Mouse (Mus musculus): ENCODE results near the gene Lpar2. TPM values are rescaled to one million over a fixed set of nuclear protein-coding genes. Genes with fewer than 3 reads are reported as not detected.

Lpar2 gene
- polyA plus RNA-seq, 2 experiments: 0.04 to 0.44 TPM

DNA sequence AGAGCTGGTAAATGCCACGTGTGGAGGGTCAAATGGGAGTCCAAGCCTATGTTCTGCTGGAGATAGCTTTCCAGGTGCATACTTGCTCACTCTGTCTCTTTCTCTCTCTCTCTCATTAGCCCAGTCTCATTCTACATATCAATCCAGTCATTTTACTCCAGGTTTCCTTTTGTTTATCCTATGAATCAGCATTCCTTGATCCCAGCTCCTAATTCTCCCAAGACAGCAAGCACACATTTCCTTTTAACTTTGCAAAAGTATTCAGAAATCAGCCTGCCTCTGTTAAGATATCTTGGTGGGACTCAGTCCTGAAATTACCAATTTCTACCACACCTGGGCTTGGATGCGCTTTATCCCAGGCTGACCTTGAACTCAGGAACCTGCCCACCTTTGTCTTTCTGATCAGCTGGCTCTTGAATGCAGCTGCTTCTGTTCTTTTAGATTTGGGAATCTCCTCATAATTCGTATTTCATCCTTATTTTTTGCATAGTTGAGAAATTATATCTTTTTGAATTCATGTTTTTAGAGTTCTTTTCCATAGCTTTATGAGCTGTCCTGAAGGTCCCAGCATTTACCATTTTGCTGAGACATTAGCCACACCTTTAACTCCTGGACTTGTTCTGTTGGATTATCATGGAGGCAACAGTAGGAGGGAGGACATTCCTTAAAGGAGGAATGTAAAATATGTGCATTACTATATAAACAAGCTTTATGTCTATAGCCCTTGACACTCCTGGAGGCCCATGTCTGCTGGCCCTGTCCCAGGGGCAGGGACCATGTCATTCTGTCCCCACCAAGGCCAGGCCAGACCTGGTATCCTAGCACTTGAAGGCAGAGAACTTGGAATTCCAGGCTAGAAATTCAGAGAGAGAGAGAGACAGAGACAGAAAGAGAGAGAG is 25.2 kb downstream of the Lpar2 start:
- peaks cover 4 to 19% of the 10 kb centered on the region in 2 experiments; a peak in 3 of 4 replicates for H3K4me1 ChIP-seq (replicated peaks; ENCODE audit: control insufficient read depth in 2 of 2, insufficient read depth in 2 of 2, low read length in 1 of 2)
- no peak overlapping the region for H3K4me2 ChIP-seq (ENCODE audit: low read depth)
- no peaks in the 10 kb centered on the region for H3K36me3 ChIP-seq (replicated peaks; ENCODE audit: control insufficient read depth, insufficient read depth, low read depth)
- ATAC-seq (ENCODE audit: insufficient read depth) (no peak), DNase-seq (ENCODE audit: low read depth in 3 of 3, low spot score in 3 of 3) (no peak)
- H3K4me3 ChIP-seq (ENCODE audit: insufficient read depth in 1 of 2, low read depth in 2 of 2, low read length in 2 of 2): no peak overlapping the region
- H3K27ac ChIP-seq: no peak overlapping the region
- 53% methylated on average over 3 of the region's 3 CpGs for WGBS (ENCODE audit: insufficient replicate concordance)
- H3K27me3 ChIP-seq (ENCODE audit: control insufficient read depth, insufficient read depth, low read length): no peaks in the 10 kb centered on the region
- TF ChIP-seq CTCF (IDR thresholded peaks at IDR 0.05; ENCODE audit: low read depth) (no peak), EP300 (IDR thresholded peaks at IDR 0.05; ENCODE audit: low read depth) (no peak)
- no peaks in the 10 kb centered on the region for H3K9me3 ChIP-seq (ENCODE audit: control insufficient read depth, low read length)
- H3K9ac ChIP-seq (replicated peaks): no peak overlapping the region

GRCm38 (mm10) chr8:69848951-69849350 is 26.7 kb downstream of the Lpar2 start:
- no peak overlapping the region for H3K4me2 ChIP-seq (ENCODE audit: low read depth)
- no peak overlapping the region for H3K4me3 ChIP-seq (ENCODE audit: insufficient read depth in 1 of 2, low read depth in 2 of 2, low read length in 2 of 2)
- no peaks in the 10 kb centered on the region for H3K36me3 ChIP-seq (replicated peaks; ENCODE audit: control insufficient read depth, insufficient read depth, low read depth)
- no peak overlapping the region for H3K9ac ChIP-seq (replicated peaks)
- no peak overlapping the region for H3K27ac ChIP-seq
- peaks cover 4 to 19% of the 10 kb centered on the region in 2 experiments; a peak in 3 of 4 replicates for H3K4me1 ChIP-seq (replicated peaks; ENCODE audit: control insufficient read depth in 2 of 2, insufficient read depth in 2 of 2, low read length in 1 of 2)
- no peak for DNase-seq (ENCODE audit: low read depth in 3 of 3, low spot score in 3 of 3)
- peak; percentile 57 for ATAC-seq (ENCODE audit: insufficient read depth)
- H3K9me3 ChIP-seq (ENCODE audit: control insufficient read depth, low read length): no peaks in the 10 kb centered on the region
- H3K27me3 ChIP-seq (ENCODE audit: control insufficient read depth, insufficient read depth, low read length): no peaks in the 10 kb centered on the region
- TF ChIP-seq CTCF (IDR thresholded peaks at IDR 0.05; ENCODE audit: low read depth) (no peak), EP300 (IDR thresholded peaks at IDR 0.05; ENCODE audit: low read depth) (no peak)
- WGBS (ENCODE audit: insufficient replicate concordance): 61% methylated on average over 8 of the region's 8 CpGs

GRCm38 (mm10) chr8:69849899-69850298 is 27.7 kb downstream of the Lpar2 start:
- TF ChIP-seq CTCF (IDR thresholded peaks at IDR 0.05; ENCODE audit: low read depth): peak; percentile 90
- no peak for TF ChIP-seq EP300 (IDR thresholded peaks at IDR 0.05; ENCODE audit: low read depth)
- peak in 1 of 3 experiments; percentile 29 for DNase-seq (ENCODE audit: low read depth in 3 of 3, low spot score in 3 of 3)

DNA sequence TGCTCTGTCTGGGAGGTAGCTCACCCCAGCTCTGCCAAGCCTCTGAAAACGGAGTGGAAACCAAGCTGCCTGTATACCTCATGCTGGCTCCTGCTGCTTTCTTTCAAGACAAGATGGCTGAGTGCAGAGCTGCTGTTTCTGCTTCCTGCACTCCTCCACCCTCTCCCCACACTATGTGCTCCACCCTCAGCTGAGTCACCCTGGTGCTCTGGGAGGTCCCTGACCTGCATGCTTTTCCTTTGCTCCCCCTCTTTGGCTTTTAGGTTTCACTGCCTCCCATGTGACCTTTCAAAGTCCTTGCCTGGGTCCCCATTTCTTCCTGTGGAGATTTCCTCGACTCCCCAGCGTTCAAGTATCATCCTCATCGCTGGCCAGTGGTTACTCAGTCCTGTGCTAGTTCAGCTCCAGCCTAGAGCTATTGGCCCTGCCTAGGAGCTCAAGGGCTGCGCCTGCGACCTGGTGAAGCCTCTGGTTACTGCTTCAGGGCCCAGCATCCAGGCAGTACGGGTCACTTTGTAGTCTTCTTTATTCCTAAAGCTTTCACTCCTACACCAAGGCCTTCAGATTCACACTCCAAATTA is 28.8 kb downstream of the Lpar2 start:
- WGBS (ENCODE audit: insufficient replicate concordance): 69% methylated on average over 7 of the region's 7 CpGs
- TF ChIP-seq CTCF (IDR thresholded peaks at IDR 0.05; ENCODE audit: low read depth) (no peak), EP300 (IDR thresholded peaks at IDR 0.05; ENCODE audit: low read depth) (no peak)
- H3K9me3 ChIP-seq (ENCODE audit: control insufficient read depth, low read length): no peaks in the 10 kb centered on the region
- H3K36me3 ChIP-seq (replicated peaks; ENCODE audit: control insufficient read depth, insufficient read depth, low read depth): no peaks in the 10 kb centered on the region
- no peak overlapping the region; the same call in 1 of the 2 replicates for H3K9ac ChIP-seq (replicated peaks)
- peaks cover 4 to 19% of the 10 kb centered on the region in 2 experiments; a peak in 3 of 4 replicates for H3K4me1 ChIP-seq (replicated peaks; ENCODE audit: control insufficient read depth in 2 of 2, insufficient read depth in 2 of 2, low read length in 1 of 2)
- no peaks in the 10 kb centered on the region for H3K27me3 ChIP-seq (ENCODE audit: control insufficient read depth, insufficient read depth, low read length)
- peak; percentile 84 for ATAC-seq (ENCODE audit: insufficient read depth)
- peak overlapping the region; percentile 56 for H3K27ac ChIP-seq
- H3K4me2 ChIP-seq (ENCODE audit: low read depth): peak overlapping the region; percentile 30; the same call in 1 of the 2 replicates
- peak; percentile 35 to 40 (median 39) for DNase-seq (ENCODE audit: low read depth in 3 of 3, low spot score in 3 of 3)
- H3K4me3 ChIP-seq (ENCODE audit: insufficient read depth in 1 of 2, low read depth in 2 of 2, low read length in 2 of 2): no peak overlapping the region

More at GRCm38 (mm10) chr8:69849899-69850298, 27.7 kb downstream of the Lpar2 start:
- H3K27ac ChIP-seq: no peak overlapping the region
- ATAC-seq (ENCODE audit: insufficient read depth): no peak
- H3K4me2 ChIP-seq (ENCODE audit: low read depth): no peak overlapping the region
- no peak overlapping the region for H3K4me3 ChIP-seq (ENCODE audit: insufficient read depth in 1 of 2, low read depth in 2 of 2, low read length in 2 of 2)
- no peaks in the 10 kb centered on the region for H3K27me3 ChIP-seq (ENCODE audit: control insufficient read depth, insufficient read depth, low read length)
- H3K9me3 ChIP-seq (ENCODE audit: control insufficient read depth, low read length): no peaks in the 10 kb centered on the region
- no peaks in the 10 kb centered on the region for H3K36me3 ChIP-seq (replicated peaks; ENCODE audit: control insufficient read depth, insufficient read depth, low read depth)
- no peak overlapping the region for H3K9ac ChIP-seq (replicated peaks)
- 35% methylated on average over 3 of the region's 3 CpGs for WGBS (ENCODE audit: insufficient replicate concordance)
- H3K4me1 ChIP-seq (replicated peaks; ENCODE audit: control insufficient read depth in 2 of 2, insufficient read depth in 2 of 2, low read length in 1 of 2): peaks cover 4 to 19% of the 10 kb centered on the region in 2 experiments; a peak in 3 of 4 replicates

- H3K36me3 ChIP-seq (replicated peaks; ENCODE audit: control insufficient read depth, insufficient read depth, low read depth): no peaks in the 10 kb centered on the region
- ATAC-seq (ENCODE audit: insufficient read depth) (no peak), DNase-seq (ENCODE audit: low read depth in 3 of 3, low spot score in 3 of 3) (no peak)
- no peak overlapping the region for H3K27ac ChIP-seq
- H3K4me2 ChIP-seq (ENCODE audit: low read depth): no peak overlapping the region
- H3K4me1 ChIP-seq (replicated peaks; ENCODE audit: control insufficient read depth in 2 of 2, insufficient read depth in 2 of 2, low read length in 1 of 2): peaks cover 4 to 16% of the 10 kb centered on the region in 2 experiments; a peak in 3 of 4 replicates
- H3K4me3 ChIP-seq (ENCODE audit: insufficient read depth in 1 of 2, low read depth in 2 of 2, low read length in 2 of 2): no peak overlapping the region
- H3K27me3 ChIP-seq (ENCODE audit: control insufficient read depth, insufficient read depth, low read length): no peaks in the 10 kb centered on the region
- TF ChIP-seq CTCF (IDR thresholded peaks at IDR 0.05; ENCODE audit: low read depth) (0 out of 2 replicates have a peak, but pooled peaks have one; percentile 12), EP300 (IDR thresholded peaks at IDR 0.05; ENCODE audit: low read depth) (no peak)
- WGBS (ENCODE audit: insufficient replicate concordance): 76% methylated on average over 10 of the region's 10 CpGs
- H3K9ac ChIP-seq (replicated peaks): no peak overlapping the region
- no peaks in the 10 kb centered on the region for H3K9me3 ChIP-seq (ENCODE audit: control insufficient read depth, low read length)
These were observed 31.6 kb downstream of the Lpar2 start for GRCm38 (mm10) chr8:69853869-69854268.

Measured in liver, embryonic 14.5 days (tissue).